Mouse (Mus musculus) bone marrow, adult 2 months (tissue): ENCODE measurements at regions not wholly inside any gene's neighbourhood (a gene's known extent, or its start where the extent isn't known, plus 50 kb on each side); places are given as distances from the start of the nearest gene placed in this dataset.
"Not testable (repeated sequence)": the region's sequence is repeated elsewhere in the genome, so short reads cannot be mapped to it uniquely, and the experiment has no call there.

ENCODE experiments used
- H3K27ac ChIP-seq: fragments of 200-500 bp; 2 replicates; pipeline ENCODE4 v1.5.1; 2012; ENCODE audit warnings: low read depth, mild to moderate bottlenecking, control low read depth, inconsistent platforms, low read length; ENCODE audit not compliant: control insufficient read depth, poor library complexity, insufficient read depth
- H3K4me1 ChIP-seq: fragments of 200-500 bp; 2 replicates; pipeline ENCODE4 v1.6.1; 2011; ENCODE audit warnings: low read length; ENCODE audit not compliant: control insufficient read depth, insufficient read depth
- H3K4me3 ChIP-seq: fragments of 200-500 bp; replicated peaks from 2 replicates; pipeline ENCODE3; 2011; ENCODE audit warnings: mild to moderate bottlenecking, low read depth, low read length, control low read depth; ENCODE audit not compliant: control insufficient read depth
- CTCF ChIP-seq: fragments of 200-500 bp; IDR thresholded peaks from 2 replicates; pipeline ENCODE4 v1.5.1; 2011; ENCODE audit warnings: low read length, control low read depth; ENCODE audit not compliant: control insufficient read depth, insufficient read depth
- POLR2A ChIP-seq: fragments of 200-500 bp; IDR thresholded peaks from 2 replicates; pipeline ENCODE4 v1.6.1; 2011; ENCODE audit warnings: low read depth, mild to moderate bottlenecking, control low read depth, low read length, borderline replicate concordance; ENCODE audit not compliant: control insufficient read depth
- WGBS: fragments of 180-500 bp; shearing (Covaris S2); methylation state at CpG from one replicate; pipeline ENCODE4 v1.1.7; 2018; 5-methylcytosine and 5-hydroxymethylcytosine counted together

DNA sequence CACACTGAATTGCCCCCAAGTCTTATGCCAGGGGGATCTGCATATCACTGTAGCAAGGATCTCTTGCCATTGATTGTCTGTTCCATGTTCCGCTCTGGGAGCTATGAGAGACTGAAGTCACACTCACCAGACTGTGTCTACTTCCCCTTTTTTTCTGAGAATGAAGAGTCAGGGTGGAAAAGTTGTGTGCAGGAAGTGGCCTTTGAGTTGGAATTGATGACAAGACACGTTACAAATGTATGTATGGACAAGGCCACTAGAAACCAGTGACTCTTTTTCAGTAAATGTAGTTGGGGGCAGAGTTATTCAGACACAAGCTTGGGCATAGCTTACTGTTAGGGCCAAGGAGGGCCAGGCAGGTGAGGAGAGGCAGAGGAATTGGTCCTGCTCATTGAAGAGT is 70.4 kb upstream of the Creb5 start:
- no peak for TF ChIP-seq POLR2A
- TF ChIP-seq CTCF, result no peak
- WGBS, result 8% methylated on average over 2 of the region's 2 CpGs
- H3K27ac ChIP-seq, result no peak overlapping the region
- H3K4me1 ChIP-seq, result no peaks in the 10 kb centered on the region
- no peak overlapping the region for H3K4me3 ChIP-seq

DNA sequence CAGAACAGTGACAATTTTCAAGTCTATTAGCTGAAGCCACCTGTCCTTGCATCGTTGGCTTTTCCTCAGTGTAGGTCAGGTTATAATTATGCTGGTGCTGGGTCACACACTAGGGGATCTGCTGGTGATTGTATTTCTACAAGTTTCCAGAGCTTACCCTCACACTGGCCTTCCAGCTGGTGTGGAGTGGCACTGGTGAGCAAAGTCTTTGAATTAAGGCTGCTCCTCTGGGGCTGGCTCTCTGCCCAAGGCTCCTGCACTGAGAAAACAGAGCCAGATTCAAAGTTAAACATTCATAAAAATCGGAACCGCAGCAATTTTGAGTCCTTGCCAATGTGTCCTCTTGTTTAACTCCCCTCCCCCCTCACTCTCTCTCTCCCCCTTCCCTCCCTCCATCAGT is 75.7 kb upstream of the Creb5 start:
- WGBS, result 74% methylated on average over 3 of the region's 3 CpGs
- no peak for TF ChIP-seq POLR2A
- no peak for TF ChIP-seq CTCF
- H3K4me3 ChIP-seq, result no peak overlapping the region

DNA sequence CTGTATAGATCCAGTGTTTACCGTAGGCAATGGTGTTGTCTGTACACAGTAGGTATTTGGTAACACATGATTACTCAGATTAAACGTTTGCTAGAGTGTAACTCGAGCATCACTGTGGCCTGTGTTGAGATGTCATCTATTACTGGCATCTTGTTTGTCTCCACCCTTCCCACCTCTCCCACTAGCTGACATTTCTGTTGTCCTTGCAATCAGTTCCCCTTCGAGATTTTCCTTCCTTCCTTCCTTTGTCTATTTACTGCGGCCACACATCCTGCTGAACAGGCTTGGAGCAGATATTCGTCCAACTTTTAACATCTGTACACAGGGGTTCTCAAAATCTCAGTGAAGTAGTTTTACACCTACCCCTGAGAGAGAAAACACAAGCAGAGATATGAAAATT is 77.7 kb upstream of the Creb5 start:
- Histone ChIP-seq H3K4me1 (no peaks in the 10 kb centered on the region), H3K4me3 (no peak overlapping the region), H3K27ac (no peak overlapping the region)
- WGBS, result 47% methylated on average over 6 of the region's 6 CpGs
- TF ChIP-seq POLR2A, result no peak
- no peak for TF ChIP-seq CTCF

More for the DNA sequence above, 75.7 kb upstream of the Creb5 start:
- Histone ChIP-seq H3K27ac (no peak overlapping the region), H3K4me1 (no peaks in the 10 kb centered on the region)

DNA sequence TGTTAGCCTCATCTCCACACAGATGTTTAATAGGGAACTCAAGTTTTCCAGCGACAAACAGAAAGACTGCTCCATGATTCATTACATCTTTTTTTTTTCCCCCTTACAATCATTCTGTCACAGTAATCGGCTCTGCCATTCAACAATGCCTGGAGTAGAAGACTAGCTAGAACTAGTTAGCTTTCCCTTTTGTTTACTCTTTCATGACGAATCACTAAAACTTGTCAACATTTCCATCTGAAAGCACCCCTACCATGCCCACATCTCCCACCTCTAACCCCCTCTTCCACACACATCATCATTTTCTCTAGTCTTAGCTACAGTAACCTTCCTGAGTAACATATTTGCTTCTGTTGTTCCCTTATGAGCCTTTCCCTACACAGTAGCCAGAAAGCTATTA is 78.6 kb upstream of the Creb5 start:
- Histone ChIP-seq H3K4me1 (no peaks in the 10 kb centered on the region), H3K4me3 (no peak overlapping the region), H3K27ac (no peak overlapping the region)
- TF ChIP-seq CTCF (no peak), POLR2A (no peak)
- 77% methylated on average over 3 of the region's 3 CpGs for WGBS

DNA sequence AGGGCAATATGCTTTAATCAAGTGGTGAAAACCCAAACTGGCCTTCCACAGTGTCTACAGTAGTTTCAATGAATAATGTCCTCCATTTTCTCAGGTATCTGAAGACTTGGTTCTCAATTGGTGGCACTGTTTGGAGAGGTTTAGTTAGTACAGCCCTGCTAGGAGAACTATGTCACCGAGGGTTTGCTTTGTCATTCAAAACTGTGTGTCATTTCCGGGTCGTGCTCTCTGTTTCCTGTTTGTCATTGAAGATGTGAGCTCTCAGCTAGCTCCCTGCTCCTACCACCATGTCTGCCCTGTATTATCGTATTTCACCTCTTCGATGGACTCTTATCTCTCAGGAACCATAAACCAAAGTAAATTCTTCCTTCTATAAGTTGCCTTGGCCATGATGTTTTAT is 79.3 kb upstream of the Creb5 start:
- no peak overlapping the region for H3K4me3 ChIP-seq
- H3K27ac ChIP-seq, result no peak overlapping the region
- H3K4me1 ChIP-seq, result no peaks in the 10 kb centered on the region
- TF ChIP-seq CTCF (no peak), POLR2A (no peak)
- WGBS, result 57% methylated on average over 5 of the region's 5 CpGs

DNA sequence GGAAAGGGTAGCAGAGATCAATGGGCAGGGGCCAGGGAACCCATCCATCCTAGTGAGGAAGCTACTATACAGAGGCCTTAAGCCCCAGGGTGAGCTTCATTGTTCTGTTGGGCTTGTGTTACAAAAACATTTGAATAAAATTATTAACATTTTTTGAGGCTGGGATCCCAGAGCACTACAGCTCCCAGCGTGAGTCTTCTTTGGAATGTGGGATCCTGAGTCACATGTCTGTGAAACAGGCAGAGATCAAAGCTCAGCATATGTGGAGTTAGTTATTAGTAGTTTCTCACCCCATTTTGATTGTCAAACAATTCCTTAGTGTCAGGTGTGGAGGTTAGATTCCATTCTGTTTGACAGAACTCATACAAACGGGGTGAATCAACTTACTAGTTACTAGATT is 79.7 kb upstream of the Creb5 start:
- no peak for TF ChIP-seq POLR2A
- TF ChIP-seq CTCF, result no peak
- 68% methylated on average over 2 of the region's 2 CpGs for WGBS

DNA sequence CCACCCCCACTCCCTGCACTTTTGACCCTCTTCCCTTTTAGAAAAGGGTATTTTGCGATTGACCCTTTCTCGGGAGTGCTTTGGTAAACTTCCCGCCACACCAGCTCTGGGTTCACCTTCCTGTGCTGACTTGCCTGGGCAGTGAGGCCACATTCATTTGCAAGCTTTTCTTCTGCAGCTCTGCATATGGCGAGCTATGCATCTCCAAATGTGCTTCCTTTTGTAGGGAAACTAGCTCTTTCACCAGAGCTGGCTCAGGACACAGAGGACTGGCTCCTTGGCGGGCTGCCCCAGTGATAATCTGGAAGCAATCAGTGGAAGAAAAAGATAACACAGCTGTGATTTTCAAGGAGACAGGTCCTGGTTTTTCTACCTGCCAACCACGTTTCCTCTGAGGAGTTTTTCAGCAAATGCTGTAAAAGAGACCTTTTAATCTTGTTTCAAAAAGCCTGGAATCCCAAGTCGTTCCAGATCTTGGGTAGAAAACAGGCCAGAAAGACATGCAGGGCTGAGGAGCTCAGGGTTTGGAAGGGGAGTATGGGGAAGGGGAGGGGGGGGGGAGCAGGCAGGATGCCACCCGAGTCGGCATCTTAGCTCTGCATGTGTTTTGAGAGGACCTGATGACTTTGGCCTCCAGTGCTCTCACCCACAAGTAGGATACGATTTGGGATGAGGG is 85.7 kb upstream of the Creb5 start:
- 51% methylated on average over 10 of the region's 10 CpGs for WGBS
- Histone ChIP-seq H3K27ac (no peak overlapping the region), H3K4me1 (no peaks in the 10 kb centered on the region), H3K4me3 (no peak overlapping the region)
- TF ChIP-seq POLR2A (no peak), CTCF (no peak)

More for the DNA sequence above, 79.7 kb upstream of the Creb5 start:
- H3K27ac ChIP-seq, result no peak overlapping the region
- H3K4me1 ChIP-seq, result no peaks in the 10 kb centered on the region
- no peak overlapping the region for H3K4me3 ChIP-seq

DNA sequence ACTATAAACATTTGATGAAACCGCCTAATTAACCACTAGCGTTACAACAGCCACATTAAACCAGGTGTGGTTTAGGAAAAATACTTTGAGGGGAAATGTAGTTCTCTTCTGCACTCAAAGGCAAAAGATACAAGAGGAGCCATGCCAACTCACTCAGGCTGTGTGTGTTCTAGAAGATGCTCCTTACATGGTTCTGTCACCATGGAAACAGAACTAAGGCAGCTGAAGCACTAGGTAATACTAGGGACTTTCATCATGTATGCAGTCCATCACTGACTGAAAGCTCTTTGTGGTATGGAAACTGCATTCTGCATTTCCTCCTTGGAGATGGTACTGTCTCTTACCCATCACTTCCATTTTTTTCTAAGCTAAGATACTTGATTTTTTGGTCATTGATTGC is 87.6 kb upstream of the Creb5 start:
- no peak for TF ChIP-seq CTCF
- no peak for TF ChIP-seq POLR2A
- Histone ChIP-seq H3K4me3 (no peak overlapping the region), H3K4me1 (no peaks in the 10 kb centered on the region), H3K27ac (no peak overlapping the region)
- 84% methylated on average over 2 of the region's 2 CpGs for whole genome bisulfite sequencing

DNA sequence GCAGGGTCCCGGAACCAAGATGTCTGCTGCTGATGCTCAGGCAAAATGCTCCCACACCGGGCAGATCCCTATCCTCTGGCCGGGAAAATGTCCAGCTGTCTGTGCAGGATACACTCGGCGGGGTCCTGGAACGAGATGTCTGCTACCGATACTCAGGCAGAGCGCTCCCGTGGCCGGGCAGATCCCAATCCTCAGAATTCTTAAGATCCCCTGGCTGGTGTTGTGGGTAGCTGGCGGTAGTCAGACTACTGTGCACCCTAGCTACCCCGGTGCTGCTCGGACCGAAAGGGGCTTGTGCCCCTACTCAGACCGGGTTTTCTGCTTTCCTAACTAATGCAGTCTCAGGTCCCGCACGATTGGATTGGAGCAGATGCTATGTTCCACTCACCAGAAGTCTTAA is 104.9 kb upstream of the Creb5 start:
- 87% methylated on average over 17 of the region's 17 CpGs for WGBS
- not testable (repeated sequence) for H3K4me1 ChIP-seq, H3K4me3 ChIP-seq, H3K27ac ChIP-seq

DNA sequence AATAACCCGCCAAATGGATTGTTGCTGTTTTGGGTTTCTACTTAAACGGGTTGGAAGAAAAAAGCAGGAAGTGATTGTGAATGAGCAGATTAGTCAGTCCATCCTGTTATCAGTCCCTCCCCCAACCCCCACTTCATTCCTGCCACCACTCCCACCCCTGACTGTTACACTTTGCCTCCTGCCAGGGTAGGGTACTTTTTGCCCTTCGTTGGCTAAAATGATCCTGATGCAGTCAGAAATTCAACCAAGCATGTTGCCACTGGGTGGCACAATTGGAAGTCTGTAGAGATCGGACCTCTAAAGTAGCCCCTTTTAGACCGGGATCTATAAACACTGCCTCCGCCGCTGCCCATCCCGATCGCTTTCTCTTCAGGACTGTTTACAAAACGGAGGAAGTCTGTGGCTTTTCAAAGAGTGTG is 96.0 kb upstream of the Jazf1 start:
- WGBS, result 9% methylated on average over 10 of the region's 10 CpGs
- Histone ChIP-seq H3K27ac (no peak overlapping the region), H3K4me1 (no peaks in the 10 kb centered on the region; the same call in 1 of the 2 replicates), H3K4me3 (no peak overlapping the region)
- TF ChIP-seq CTCF (no peak), POLR2A (no peak)
